Mouse (Mus musculus) natural killer cell, adult 2 months (primary cell): ENCODE data around the gene Scyl1.
"Not testable (repeated sequence)": the region's sequence is repeated elsewhere in the genome, so short reads cannot be mapped to it uniquely, and the experiment has no call there.

ENCODE experiments used
- DNase-seq, 2 experiments: peaks; one replicate each; pipeline ENCODE4 v3.0.0; 2022; ENCODE audit warnings: low spot score in 2 of 2

The Scyl1 gene

GRCm38 (mm10) chr19:5803041-5803880 is 32.0 kb upstream of the Scyl1 start:
- DNase-seq, result peak; percentile 99

GRCm38 (mm10) chr19:5802787-5803040 is 31.5 kb upstream of the Scyl1 start:
- DNase-seq, result no peak

GRCm38 (mm10) chr19:5802011-5802786 is 31.0 kb upstream of the Scyl1 start:
- peak; percentile 95 to 96 for DNase-seq

- no peak for DNase-seq
Measured at GRCm38 (mm10) chr19:5801432-5801964, 30.3 kb upstream of the Scyl1 start.

- DNase-seq, result no peak
Measured at GRCm38 (mm10) chr19:5800632-5801431, 29.6 kb upstream of the Scyl1 start.

GRCm38 (mm10) chr19:5800350-5800631 is 29.1 kb upstream of the Scyl1 start:
- no peak for DNase-seq

GRCm38 (mm10) chr19:5799566-5800349 is 28.5 kb upstream of the Scyl1 start:
- no peak for DNase-seq

- no peak for DNase-seq
Measured at GRCm38 (mm10) chr19:5798700-5799479, 27.7 kb upstream of the Scyl1 start.

GRCm38 (mm10) chr19:5797381-5798111 is 26.3 kb upstream of the Scyl1 start:
- no peak for DNase-seq

- no peak for DNase-seq
Measured at GRCm38 (mm10) chr19:5796573-5797111, 25.4 kb upstream of the Scyl1 start.

GRCm38 (mm10) chr19:5795668-5796572 is 24.7 kb upstream of the Scyl1 start:
- DNase-seq, result no peak

GRCm38 (mm10) chr19:5794771-5795576 is 23.8 kb upstream of the Scyl1 start:
- no peak for DNase-seq

GRCm38 (mm10) chr19:5793917-5794770 is 22.9 kb upstream of the Scyl1 start:
- DNase-seq, result not testable (repeated sequence)

- DNase-seq, result peak; percentile 57 to 70
Measured at GRCm38 (mm10) chr19:5793116-5793515, 21.9 kb upstream of the Scyl1 start.

GRCm38 (mm10) chr19:5791329-5791728 is 20.1 kb upstream of the Scyl1 start:
- no peak for DNase-seq

- no peak for DNase-seq
Measured at GRCm38 (mm10) chr19:5789066-5789465, 17.8 kb upstream of the Scyl1 start.

GRCm38 (mm10) chr19:5788620-5789019 is 17.4 kb upstream of the Scyl1 start:
- no peak for DNase-seq
